Mouse (Mus musculus) left cerebral cortex, postnatal 4 days (tissue): ENCODE results near the gene Slc36a4. TPM values are rescaled to one million over a fixed set of nuclear protein-coding genes. Genes with fewer than 3 reads are reported as not detected.

ENCODE experiments used
- DNase-seq: peaks from one replicate; pipeline ENCODE4 v3.0.0-alpha.2; 2022
- intact Hi-C: fragments of 180-260 bp; cut with DNase I; formaldehyde crosslinking; loops from one replicate; pipeline ENCODE4 v1.15.1; 2025
- total RNA-seq, 2 experiments: library from RNA; stranded (reverse); gene quantifications; 2 replicates each; pipeline ENCODE4 v1.2.3; 2021

Slc36a4 gene
- total RNA-seq, 2 experiments from 2014 or later, result 43.3 to 48.7 TPM

DNA sequence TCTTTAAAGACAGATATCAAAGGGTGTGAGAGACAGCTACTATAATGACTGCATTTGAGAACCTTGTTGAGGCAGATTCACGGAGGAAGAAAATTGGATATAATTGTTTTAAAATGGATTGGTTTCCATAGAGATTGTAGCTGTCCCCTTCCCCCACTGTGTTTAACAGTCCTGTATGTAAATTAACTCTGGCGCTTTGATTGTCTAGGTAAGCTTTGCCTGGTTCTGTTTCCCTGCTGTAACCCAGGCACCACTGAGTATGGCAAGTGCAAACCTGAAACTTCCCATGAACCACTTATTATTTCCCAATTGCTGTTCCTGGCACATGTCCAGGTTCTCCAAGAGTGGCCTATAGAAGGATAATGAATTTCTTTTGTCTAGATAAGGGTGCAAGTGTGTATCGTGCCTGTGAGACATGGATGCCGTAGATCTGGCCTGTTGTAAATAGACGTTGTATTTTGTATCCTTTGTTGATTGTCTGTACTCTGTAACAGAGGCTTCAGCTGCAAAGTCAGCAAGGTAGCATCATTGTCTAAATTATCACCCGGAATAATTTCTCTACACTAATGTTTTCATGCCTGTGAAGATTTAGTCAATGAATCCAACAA is 11.8 kb downstream of the Slc36a4 start:
- DNase-seq, result no peak
- intact Hi-C loops, result no loop called here

DNA sequence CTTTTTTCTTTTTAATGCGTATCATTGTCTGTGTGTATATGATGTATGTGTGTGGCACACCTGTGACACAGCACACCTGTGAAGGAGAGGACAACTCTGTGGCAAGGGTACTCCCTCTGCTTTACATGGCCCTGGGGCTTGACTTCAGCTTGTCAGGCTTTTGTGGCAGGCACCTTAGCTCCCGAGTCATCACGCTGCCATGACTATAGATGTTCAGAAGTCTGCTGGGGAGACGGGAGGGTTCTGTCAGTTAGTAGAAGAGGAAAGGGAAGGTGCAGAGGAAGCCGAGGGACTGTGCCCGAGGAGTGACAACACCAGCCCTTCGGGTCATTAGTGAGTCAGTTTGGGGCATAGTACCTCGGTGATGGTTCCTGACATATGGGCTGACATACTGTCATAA is 13.0 kb downstream of the Slc36a4 start:
- no peak for DNase-seq
- intact Hi-C loops, result no loop called here

DNA sequence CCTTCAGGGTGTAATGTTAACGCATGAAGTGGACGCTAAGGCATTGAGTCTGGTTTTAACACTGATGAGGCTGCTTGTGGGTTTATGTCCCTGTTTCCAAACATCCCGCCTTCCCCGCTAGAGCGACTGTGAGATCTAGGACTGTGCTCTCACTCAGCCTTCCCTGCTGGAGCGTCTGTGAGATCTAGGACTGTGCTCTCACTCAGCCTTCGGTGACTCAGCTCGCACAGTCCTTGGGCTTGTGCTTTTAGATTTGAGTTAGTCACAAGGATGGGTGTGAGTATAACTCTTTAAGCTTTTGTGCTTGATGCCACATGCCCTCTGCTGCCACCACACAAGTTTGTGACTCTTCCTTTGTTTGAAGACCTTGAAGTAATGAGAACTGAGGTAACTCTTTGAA is 17.6 kb downstream of the Slc36a4 start:
- intact Hi-C loops, result no loop called here
- DNase-seq, result no peak

DNA sequence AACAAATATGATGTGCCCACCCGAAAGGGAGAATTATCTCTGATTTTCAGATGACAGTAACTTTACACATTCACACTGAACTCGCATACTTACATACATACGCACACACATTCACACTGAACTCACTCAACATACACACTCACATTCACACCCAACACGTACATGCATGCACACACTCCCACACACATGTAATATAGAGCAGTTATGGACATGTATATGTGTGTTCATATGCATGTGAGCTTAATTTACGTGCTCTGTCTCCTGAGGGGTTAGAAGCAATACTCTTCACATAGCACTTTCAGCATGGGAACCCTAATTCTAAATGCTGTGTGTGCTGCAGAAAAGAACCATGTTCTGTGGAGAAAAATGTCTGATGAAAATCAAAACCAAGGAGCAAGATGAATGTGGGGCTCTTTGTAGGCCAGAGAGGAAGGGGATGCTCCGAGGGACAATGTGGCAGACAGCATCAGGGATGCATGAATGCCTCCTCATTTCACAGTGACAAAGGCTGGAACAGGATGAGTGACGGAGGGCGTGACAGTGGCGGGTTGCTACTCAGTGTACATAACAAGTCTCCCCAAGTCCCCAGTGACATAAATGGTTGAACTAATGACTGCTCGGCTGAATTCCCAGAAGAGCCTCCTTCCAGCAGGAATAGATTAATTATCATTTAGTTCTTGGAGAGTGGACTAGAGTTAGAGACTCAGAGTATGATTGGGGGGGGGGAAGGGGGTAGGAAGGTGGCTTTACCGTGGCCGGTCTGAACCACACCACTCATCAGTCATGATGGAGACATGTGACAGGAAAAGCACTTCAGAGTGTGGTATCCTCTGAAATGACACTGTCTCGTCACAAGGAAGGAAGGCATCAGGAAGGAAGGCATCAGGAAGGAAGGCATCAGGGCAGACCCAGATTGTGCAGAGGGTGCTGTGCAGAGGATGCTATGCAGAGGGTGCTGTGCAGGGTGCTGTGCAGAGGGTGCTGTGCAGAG is 22.5 kb downstream of the Slc36a4 start:
- DNase-seq, result peak; percentile 12
- intact Hi-C loops, result no loop called here

DNA sequence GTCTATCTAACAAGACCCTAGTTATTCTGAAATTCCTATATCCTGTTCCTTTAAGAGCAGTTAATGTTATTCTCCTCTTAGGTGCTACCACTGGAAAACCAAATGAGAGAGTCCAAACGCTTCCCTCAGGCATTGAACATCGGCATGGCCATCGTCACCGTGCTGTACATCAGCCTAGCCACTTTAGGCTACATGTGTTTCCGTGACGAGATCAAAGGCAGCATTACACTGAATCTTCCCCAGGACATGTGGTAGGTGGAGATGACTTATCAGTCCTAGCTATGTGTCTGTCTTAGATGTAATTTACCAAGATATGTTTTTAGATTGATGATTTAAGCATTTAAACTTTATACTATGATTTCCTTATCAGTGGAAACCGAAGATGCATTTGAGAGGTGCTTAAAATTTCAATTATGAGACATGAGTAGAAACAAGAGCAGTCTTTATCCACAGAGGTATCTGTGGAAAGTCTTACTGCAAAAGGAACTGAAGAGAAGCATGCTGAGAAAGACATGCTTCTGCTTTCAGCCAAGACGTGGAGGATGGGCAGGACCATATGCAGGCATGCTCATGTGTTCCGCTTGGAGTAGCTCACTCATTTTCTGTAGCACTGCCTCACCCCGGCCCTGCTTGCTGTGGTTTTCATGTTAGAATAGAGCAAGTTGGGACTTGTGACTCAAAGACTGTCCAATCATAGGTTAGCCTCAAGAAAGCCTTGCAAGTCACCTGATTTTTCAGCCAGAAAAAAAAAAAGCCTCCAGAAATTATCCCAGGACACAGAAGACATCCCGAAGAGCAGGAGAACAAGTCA is 24.7 kb downstream of the Slc36a4 start:
- DNase-seq, result no peak
- intact Hi-C loops, result no loop called here

DNA sequence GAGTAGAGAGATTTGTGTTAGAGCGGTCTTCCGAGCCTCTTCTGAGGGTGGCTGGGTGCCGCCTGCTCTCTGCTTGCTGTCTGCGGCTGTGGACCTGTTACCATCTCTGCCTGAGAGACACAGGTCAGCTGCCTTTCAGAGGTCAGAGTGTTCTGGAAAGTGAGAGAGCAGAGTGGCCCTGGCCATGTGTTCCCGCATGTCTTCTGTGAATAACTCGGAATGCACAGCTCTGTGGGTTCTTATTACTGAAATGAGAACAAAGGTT is 25.3 kb downstream of the Slc36a4 start:
- intact Hi-C loops, result no loop called here
- no peak for DNase-seq

DNA sequence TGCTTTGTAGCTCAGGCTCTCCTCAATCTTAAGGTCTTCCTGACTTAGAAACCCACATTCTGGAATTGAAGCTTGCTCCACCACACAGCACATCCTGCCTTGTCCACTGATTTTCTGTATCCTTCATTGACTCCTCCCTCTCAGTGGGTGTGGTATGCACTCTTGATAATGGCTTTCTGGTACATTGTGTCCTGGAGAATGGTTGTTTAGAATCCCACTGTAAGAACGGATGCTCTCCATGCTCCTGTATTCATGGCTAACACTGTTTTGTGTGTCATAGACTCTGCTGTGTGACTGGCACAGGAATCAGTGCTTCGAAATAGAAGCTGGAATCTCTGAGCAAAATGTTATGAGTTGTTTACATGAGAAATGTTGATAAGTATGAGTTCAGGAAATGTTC is 28.0 kb downstream of the Slc36a4 start:
- DNase-seq, result no peak
- intact Hi-C loops, result no loop called here

DNA sequence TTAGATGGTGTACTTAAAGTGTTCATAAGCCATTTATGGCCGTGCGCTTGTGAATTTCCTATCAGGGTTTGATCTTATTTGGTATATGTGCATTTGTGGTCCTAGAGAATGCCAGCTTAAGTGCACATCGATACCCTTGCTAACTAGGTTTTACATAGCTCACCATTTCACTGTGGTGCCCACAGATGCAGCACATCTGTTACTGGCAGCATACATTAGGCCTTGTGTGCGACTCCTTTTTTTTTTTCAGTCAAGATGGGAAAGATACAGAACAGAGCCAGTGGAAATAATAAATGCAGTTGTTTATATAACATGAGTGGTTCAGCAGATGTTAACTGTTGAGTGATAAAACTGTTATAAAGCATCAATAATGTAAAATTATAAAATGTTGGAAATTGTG is 31.9 kb downstream of the Slc36a4 start:
- intact Hi-C loops, result no loop called here
- no peak for DNase-seq

DNA sequence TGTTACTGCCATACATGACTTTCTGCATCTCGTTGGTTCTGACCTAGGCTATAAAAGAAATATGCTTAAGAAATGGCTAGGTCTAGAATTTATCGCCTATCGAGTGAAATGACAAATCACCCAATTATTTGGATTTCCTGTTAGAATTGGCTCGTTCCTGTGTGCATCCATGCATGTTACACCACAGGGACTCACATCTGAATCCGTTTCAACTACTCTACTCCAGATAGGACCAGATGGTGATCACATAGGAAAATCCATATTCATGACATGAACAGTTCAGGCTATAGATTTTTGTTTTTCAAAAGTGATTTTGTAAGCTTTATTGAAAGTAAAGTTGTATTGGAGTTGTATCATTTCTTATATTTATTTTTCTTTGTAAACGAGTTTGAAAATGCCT is 32.4 kb downstream of the Slc36a4 start:
- intact Hi-C loops, result no loop called here
- DNase-seq, result no peak

DNA sequence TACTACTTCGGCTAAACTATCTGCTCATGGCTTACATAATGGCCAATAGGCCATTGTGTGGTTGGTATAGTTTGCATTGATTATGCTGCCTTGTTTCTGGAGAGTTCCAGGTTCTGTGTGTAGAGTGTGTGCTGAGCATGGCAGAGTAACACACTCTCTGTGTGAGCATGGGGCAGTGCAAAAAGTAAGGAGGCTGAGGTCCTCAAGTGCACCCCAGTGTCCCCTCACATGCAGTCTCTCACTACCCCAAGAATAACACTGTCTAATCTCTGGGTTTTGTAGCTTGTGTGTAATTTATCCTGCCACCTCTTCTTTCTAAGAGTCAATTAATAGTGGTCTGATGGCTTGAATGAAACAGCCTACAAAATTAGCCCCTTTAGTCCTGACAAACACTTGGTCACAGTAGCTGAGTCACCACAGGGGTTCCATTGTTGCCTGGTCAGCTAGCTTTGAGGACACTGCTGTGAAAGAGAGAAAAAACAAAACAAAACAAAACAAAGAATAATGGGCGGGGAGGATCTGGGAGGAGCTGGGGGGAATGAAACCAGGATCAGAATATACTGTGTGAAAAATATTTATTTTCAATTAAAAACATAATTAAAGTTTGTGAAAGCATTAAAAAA is 36.6 kb downstream of the Slc36a4 start:
- no peak for DNase-seq
- intact Hi-C loops, result no loop called here

DNA sequence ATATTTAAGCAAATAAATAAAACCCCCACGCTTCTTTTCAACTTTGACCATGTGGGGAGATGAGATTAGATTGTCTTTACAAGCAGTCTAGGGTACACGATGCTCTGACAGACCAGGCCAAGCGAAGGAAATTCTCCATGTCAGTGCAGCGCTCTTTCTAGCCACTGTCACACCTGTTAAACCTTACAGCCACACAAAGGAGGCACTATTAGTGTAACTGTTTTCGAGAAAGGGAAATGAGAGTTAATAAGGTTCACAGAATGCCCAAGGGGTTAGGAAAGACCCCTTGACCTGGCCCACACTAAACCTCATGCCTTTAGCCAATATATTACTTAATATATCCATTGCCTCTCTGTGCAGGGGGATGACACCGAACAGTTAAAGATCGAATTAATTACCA is 37.1 kb downstream of the Slc36a4 start:
- intact Hi-C loops, result no loop called here

DNA sequence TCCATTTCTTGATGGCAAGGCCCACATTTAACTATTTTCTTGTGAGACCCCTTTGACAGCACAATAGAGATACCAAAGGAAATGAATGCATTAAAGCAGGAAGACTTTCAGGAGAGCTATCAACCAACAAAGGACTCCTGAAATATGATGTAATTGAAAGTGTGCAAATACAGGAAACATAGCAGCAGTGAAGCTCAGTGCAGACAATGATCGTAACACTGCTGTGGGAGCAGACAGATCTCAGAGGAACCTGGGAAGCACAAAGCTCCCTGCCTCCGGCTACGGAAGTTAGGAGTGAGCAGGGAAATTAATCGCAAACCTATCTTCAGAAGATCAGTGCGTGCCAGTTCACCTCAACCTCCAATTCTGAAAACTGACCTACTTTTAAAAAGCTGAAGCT is 38.8 kb downstream of the Slc36a4 start:
- no peak for DNase-seq
- intact Hi-C loops, result no loop called here

More for the DNA sequence above, 37.1 kb downstream of the Slc36a4 start:
- DNase-seq, result no peak

DNA sequence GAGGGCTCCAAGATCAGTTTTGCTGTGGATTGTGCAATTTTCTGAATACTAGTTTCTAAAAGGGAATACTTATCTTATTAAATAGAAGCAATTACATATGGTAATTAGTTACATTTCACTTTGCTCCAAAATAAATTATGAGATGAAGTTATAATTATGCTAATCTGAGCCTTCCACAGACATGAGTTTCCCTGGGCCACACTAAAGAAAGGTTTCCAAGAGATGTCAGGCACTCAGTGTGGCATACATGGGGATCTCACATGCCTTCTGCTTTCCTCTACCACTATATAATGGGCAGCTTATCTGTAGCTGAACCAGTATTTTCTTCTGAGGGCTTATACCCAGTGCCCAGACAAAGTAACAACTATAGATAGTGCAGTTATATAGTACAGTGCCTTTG is 49.8 kb downstream of the Slc36a4 start:
- intact Hi-C loops, result no loop called here
- DNase-seq, result no peak

DNA sequence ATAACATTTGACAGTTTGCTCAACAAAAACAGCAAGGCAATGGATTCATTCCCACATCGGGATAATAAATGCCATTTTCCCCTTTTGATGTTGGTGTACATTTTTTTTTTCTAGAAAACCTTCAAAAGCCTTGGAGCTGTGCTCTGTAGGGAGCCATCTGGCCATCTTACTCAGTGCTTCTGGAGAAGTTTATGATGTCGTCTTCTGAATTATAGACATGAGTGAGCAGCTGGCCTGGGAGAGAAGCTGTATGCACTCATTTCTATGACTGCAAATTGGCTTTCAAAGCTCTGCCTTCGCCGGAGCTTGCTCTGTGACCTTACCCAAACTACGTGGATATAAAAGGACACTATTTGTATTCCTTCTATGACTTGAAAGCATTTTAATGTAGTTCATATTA is 56.8 kb downstream of the Slc36a4 start:
- no peak for DNase-seq
- intact Hi-C loops, result no loop called here

DNA sequence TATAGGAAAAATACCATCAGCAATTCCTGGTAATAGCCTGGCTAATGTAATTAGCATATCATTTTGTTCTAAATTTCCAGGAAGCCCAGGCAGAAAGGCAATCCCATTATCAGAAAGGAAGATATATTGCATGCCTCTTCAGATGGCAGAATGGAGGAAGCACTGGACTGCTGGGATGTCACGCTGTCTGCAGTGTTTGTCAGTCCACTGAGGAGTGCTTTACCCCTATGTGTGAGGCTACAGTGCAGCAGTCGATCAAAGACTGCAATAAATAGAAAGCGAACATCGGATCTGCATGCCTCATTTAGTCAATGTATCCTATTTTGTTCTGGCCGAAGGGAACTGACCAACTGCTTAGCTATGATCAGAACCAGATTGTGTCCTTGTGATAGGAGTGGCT is 57.3 kb downstream of the Slc36a4 start:
- intact Hi-C loops, result no loop called here
- DNase-seq, result no peak

DNA sequence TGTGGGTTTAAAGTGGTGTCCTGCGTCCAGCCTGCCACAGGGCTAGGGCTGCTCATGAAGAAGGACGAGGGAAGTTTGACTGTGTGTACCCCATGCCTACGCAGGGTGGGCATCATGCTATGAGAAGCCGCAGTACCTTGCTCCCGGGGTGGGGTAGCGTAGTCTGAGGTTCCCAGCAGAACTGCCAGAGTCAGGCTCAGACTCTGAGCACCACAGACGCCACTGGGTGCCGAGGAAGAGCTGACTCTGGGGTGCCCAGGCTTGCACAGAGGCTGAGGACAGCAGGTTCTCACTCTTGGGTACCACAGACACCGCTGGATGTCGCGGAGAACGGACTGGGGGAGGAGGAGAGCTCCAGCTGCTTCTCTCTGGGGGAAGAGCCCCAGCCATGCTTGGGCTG is 63.2 kb downstream of the Slc36a4 start:
- DNase-seq, result no peak
- intact Hi-C loops, result no loop called here

DNA sequence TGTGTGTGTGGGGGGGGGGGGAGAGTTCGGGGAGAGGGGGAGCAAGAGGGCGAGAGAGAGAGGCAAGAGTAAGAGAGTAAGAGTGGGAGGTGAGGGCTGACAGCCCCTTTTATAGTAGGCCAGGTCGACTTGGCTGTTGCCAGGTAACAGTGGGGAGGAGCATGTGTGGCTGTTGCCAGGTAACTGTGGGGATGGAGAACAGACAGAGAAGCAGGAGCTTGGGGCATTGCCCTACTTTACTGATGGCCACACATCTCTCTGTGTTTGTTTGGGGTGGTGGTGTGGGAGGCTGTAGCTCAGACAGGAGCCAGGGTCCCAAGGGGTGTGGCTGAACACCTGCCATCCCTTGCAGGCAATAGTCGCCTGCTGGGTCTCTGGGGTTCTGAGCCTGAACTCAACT is 63.9 kb downstream of the Slc36a4 start:
- no peak for DNase-seq
- intact Hi-C loops, result no loop called here

DNA sequence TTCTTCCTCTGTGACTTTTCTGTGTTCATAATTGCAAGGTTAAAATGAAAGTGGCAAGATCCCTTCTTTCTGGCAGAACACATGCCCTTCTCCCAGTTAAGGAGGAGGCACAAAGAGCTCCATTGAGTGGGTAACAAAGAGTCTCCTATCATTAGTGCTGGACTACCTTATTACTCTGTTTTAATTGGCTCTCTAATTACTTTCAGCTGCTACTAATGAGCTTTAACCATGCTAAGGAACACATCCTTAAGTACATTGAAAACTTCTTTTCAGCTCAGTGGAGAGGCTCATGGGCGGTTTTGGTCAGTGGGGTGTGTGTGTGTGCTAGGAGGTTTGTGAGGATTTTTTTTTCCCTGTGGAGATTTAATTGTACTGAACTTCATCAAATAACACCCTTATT is 65.4 kb downstream of the Slc36a4 start:
- intact Hi-C loops, result no loop called here
- no peak for DNase-seq

DNA sequence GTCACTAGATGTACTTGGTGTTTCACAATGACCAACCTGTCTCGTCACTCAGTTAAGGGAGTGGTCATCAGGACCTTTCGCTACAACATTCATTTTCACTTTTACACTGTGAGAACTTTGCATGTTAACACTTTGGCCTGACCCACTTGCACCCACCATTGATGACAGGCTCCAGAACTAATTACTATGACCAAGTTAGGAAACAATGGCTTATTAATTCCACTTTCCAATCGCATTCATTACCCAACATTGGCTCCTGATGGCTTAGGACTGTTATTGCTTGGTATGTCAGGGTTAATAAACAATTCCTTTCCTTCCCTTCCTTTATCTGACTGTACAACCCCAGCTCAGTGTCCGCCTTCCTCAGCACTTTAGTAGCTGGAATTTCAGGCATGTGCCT is 72.4 kb downstream of the Slc36a4 start:
- intact Hi-C loops, result no loop called here
- DNase-seq, result no peak

DNA sequence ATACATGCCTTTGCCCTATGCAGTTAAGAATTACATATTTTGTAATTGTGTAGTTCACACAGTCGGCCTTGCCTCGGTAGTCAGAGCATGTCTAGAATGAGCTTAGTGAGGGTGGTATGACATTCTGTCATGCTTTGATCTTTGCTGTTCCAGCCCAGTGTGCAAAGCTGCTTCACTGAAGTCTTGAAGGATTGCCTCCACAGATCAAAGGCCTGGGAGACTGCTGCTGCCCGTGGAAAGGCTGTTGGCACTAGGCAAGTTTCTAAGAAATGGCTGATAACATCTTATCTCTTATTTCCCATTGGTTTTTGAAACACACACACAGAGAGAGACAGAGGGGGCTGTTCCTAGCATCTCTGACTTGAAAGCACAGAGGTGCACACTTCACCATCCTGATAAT is 76.7 kb downstream of the Slc36a4 start:
- intact Hi-C loops, result no loop called here
- DNase-seq, result no peak

DNA sequence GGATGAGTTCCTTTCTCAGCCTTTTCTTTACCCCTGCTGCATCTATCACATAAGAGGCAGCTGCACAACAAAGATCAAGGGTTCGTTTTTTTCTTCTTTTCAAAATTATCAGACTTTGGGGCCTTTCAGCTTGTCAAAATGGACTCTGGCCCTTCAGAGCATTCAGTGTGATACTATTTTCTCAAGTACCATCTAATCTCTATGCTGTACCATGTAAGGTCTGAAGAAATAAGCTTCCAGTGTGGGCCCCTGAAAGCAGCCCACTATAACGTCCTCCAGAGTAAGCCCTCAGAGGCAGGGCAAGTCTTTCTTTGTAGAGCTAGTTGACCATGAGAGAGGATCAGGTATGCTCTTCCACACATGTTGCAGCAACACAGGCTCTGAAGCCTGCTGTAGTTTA is 77.1 kb downstream of the Slc36a4 start:
- intact Hi-C loops, result no loop called here

More for the DNA sequence above, 77.1 kb downstream of the Slc36a4 start:
- DNase-seq, result no peak
